Mouse (Mus musculus): ENCODE data around the gene Efcab7. TPM values are rescaled to one million over a fixed set of nuclear protein-coding genes. Genes with fewer than 3 reads are reported as not detected.

Gene Efcab7
- total and polyA plus RNA-seq, 3 experiments = 1.6 to 3.8 (median 3.1) TPM

GRCm38 (mm10) chr4:99936278-99936677, 107.3 kb downstream of the Efcab7 start:
- no peak overlapping the region for H3K4me3 ChIP-seq

DNA sequence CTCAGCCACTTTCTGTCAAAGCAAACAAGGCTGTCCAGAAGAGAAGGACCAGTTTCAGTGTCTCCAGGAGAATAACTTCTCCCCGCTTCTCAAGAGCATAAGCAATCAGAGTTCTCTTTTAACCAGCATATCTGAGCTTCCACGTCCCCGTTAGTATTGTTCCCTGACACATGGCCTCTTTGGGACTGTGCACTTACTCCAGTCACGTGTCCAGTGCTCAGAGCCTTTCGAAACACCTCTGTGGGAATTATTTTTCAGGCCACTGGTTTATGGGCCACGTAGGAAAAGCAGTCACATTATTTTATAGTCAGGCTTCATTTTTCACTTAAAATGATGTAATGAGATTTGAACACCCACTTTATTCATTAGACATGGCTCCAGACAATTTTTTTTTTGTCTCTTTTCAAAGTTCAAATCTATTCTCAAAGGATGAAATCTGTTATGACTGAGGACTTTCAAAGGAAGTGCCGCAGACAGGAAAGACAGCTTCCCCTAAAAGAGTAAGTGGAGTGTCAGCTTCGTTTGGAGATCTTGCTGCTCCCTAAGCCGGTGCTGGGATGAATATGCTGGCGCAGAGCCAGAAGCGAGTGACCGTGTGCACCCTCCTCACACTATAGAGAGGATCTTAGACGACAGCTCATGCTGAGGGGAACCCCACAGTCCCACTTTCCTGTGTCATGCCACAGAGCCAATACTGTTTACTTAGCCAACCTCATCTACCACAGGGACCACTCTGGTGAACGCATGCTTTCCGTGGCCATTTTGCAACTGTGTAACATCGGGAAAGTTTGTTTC, 110.9 kb downstream of the Efcab7 start:
- Histone ChIP-seq H3K27ac (peak overlapping the region; percentile 43; the same call in 1 of the 2 replicates), H3K36me3 (ENCODE audit: control insufficient read depth, insufficient read depth, low read length) (peaks cover 2% of the 10 kb centered on the region; the same call in 1 of the 2 replicates), H3K4me1 (ENCODE audit: control insufficient read depth, insufficient read depth, low read length) (peaks cover 11% of the 10 kb centered on the region), H3K4me3 (no peak overlapping the region), H3K9ac (ENCODE audit: low read depth, low read length) (no peak overlapping the region), H3K27me3 (ENCODE audit: control insufficient read depth, insufficient read depth, low read length) (no peaks in the 10 kb centered on the region), H3K79me2 (replicated peaks; ENCODE audit: control insufficient read depth, insufficient read depth, low read length) (0 out of 2 replicates have a peak, but pooled peaks cover 2% of the 10 kb centered on the region)
- DNase-seq = no peak
- TF ChIP-seq POLR2A (IDR thresholded peaks at IDR 0.05; ENCODE audit: insufficient read depth, low read depth, low read length) = no peak
- no peak for TF ChIP-seq CTCF (IDR thresholded peaks at IDR 0.05)
- TF ChIP-seq EP300 (IDR thresholded peaks at IDR 0.05; ENCODE audit: insufficient read depth, low read depth, low read length) = no peak
- 37% methylated on average over 16 of the region's 16 CpGs for WGBS
- intact Hi-C loops (cut with DNase I) = no loop called here

More at GRCm38 (mm10) chr4:99936278-99936677, 107.3 kb downstream of the Efcab7 start:
- no peak for DNase-seq
- Histone ChIP-seq H3K9ac (ENCODE audit: low read depth, low read length) (no peak overlapping the region), H3K27me3 (ENCODE audit: control insufficient read depth, insufficient read depth, low read length) (no peaks in the 10 kb centered on the region), H3K36me3 (ENCODE audit: control insufficient read depth, insufficient read depth, low read length) (peaks cover 2% of the 10 kb centered on the region; the same call in 1 of the 2 replicates), H3K4me1 (ENCODE audit: control insufficient read depth, insufficient read depth, low read length) (peaks cover 5% of the 10 kb centered on the region; the same call in 1 of the 2 replicates), H3K27ac (no peak overlapping the region), H3K79me2 (replicated peaks; ENCODE audit: control insufficient read depth, insufficient read depth, low read length) (0 out of 2 replicates have a peak, but pooled peaks cover 2% of the 10 kb centered on the region)
- intact Hi-C loops (cut with DNase I) = no loop called here
- TF ChIP-seq EP300 (IDR thresholded peaks at IDR 0.05; ENCODE audit: insufficient read depth, low read depth, low read length) (no peak), CTCF (IDR thresholded peaks at IDR 0.05) (no peak), POLR2A (IDR thresholded peaks at IDR 0.05; ENCODE audit: insufficient read depth, low read depth, low read length) (no peak)
- WGBS = 81% methylated on average over 5 of the region's 5 CpGs

- peak; percentile 43 to 65 for DNase-seq
- H3K36me3 ChIP-seq (ENCODE audit: control insufficient read depth, insufficient read depth, low read length) = no peaks in the 10 kb centered on the region
- no peak overlapping the region for H3K4me3 ChIP-seq
- intact Hi-C loops (cut with DNase I) = no loop called here
- peaks cover 11% of the 10 kb centered on the region for H3K4me1 ChIP-seq (ENCODE audit: control insufficient read depth, insufficient read depth, low read length)
- H3K27ac ChIP-seq = peak overlapping the region; percentile 15
- TF ChIP-seq EP300 (IDR thresholded peaks at IDR 0.05; ENCODE audit: insufficient read depth, low read depth, low read length) (0 out of 2 replicates have a peak, but pooled peaks have one; percentile 25), POLR2A (IDR thresholded peaks at IDR 0.05; ENCODE audit: insufficient read depth, low read depth, low read length) (no peak), CTCF (IDR thresholded peaks at IDR 0.05) (peak; percentile 59)
- no peaks in the 10 kb centered on the region for H3K27me3 ChIP-seq (ENCODE audit: control insufficient read depth, insufficient read depth, low read length)
- no peak overlapping the region for H3K9ac ChIP-seq (ENCODE audit: low read depth, low read length)
- H3K79me2 ChIP-seq (replicated peaks; ENCODE audit: control insufficient read depth, insufficient read depth, low read length) = 0 out of 2 replicates have a peak, but pooled peaks cover 2% of the 10 kb centered on the region
- WGBS = 52% methylated on average over 10 of the region's 10 CpGs
These were observed 112.8 kb downstream of the Efcab7 start for GRCm38 (mm10) chr4:99941655-99942414.

DNA sequence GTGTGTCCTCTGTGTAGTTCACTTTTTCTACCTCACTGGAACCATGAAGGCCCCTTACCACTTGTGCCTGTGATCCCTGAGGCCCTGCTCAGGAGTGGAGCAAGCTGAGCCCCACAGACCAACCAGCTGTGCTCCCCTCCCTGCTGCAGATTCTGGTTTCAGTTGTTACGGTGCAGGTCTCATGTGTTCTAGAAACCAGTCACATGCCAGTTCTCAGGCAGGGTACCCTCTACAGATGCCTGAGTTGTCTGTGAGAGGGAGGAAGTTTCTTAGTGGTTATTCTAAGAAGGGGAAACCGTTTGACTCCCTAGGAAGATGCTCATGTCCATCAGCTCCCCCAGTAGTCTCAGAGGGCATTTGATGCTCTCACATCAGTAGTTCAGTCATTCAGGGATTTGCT, 115.6 kb downstream of the Efcab7 start:
- no peaks in the 10 kb centered on the region for H3K79me2 ChIP-seq (replicated peaks; ENCODE audit: control insufficient read depth, insufficient read depth, low read length)
- 59% methylated on average over 2 of the region's 2 CpGs for WGBS
- no peak for DNase-seq
- no peaks in the 10 kb centered on the region for H3K27me3 ChIP-seq (ENCODE audit: control insufficient read depth, insufficient read depth, low read length)
- no peak overlapping the region for H3K9ac ChIP-seq (ENCODE audit: low read depth, low read length)
- intact Hi-C loops (cut with DNase I) = loop anchor here (5.0 kb wide), 2 partner anchors 63 to 593 kb away; no protein-coding TSS in a partner anchor
- H3K4me3 ChIP-seq = no peak overlapping the region
- peaks cover 4% of the 10 kb centered on the region; the same call in 1 of the 2 replicates for H3K36me3 ChIP-seq (ENCODE audit: control insufficient read depth, insufficient read depth, low read length)
- TF ChIP-seq EP300 (IDR thresholded peaks at IDR 0.05; ENCODE audit: insufficient read depth, low read depth, low read length) (no peak), POLR2A (IDR thresholded peaks at IDR 0.05; ENCODE audit: insufficient read depth, low read depth, low read length) (no peak), CTCF (IDR thresholded peaks at IDR 0.05) (no peak)
- no peak overlapping the region for H3K27ac ChIP-seq
- peaks cover 7% of the 10 kb centered on the region for H3K4me1 ChIP-seq (ENCODE audit: control insufficient read depth, insufficient read depth, low read length)

DNA sequence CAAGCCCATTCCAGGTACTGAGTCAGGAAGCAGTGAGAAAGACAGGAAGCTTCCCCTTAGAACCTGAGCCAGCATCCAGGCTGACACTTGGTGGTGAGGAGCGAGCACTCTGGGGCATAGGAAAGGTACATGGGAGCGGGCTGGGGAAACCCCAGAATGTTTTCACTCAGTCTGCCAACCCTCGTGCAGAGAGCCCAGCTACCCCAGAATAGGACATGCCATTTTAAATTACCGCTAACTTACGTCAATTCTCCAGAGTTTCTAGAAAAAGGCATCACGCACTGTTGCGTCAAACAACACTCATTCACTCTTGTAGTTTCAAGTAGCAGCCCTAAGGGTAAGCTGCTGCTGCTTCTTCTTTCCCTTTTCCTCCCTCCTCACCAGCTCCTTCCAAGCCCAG, 116.0 kb downstream of the Efcab7 start:
- no peaks in the 10 kb centered on the region for H3K27me3 ChIP-seq (ENCODE audit: control insufficient read depth, insufficient read depth, low read length)
- H3K9ac ChIP-seq (ENCODE audit: low read depth, low read length) = no peak overlapping the region
- peaks cover 4% of the 10 kb centered on the region; the same call in 1 of the 2 replicates for H3K36me3 ChIP-seq (ENCODE audit: control insufficient read depth, insufficient read depth, low read length)
- intact Hi-C loops (cut with DNase I) = loop anchor here (5.0 kb wide), 2 partner anchors 62 to 592 kb away; no protein-coding TSS in a partner anchor
- WGBS = 73% methylated on average over 7 of the region's 7 CpGs
- DNase-seq = no peak
- no peak overlapping the region for H3K27ac ChIP-seq
- no peak overlapping the region for H3K4me3 ChIP-seq
- H3K4me1 ChIP-seq (ENCODE audit: control insufficient read depth, insufficient read depth, low read length) = peaks cover 7% of the 10 kb centered on the region
- TF ChIP-seq CTCF (IDR thresholded peaks at IDR 0.05) = no peak
- TF ChIP-seq EP300 (IDR thresholded peaks at IDR 0.05; ENCODE audit: insufficient read depth, low read depth, low read length) = no peak
- no peak for TF ChIP-seq POLR2A (IDR thresholded peaks at IDR 0.05; ENCODE audit: insufficient read depth, low read depth, low read length)
- H3K79me2 ChIP-seq (replicated peaks; ENCODE audit: control insufficient read depth, insufficient read depth, low read length) = no peaks in the 10 kb centered on the region

Measured in heart, adult 2 months (tissue).